Mouse (Mus musculus) small intestine, adult 2 months (tissue): ENCODE measurements around the gene Gorasp1. TPM values are rescaled to one million over a fixed set of nuclear protein-coding genes. Genes with fewer than 3 reads are reported as not detected.

Experiments
- H3K27ac ChIP-seq: fragments of 200-500 bp; 2 replicates; pipeline ENCODE4 v1.5.1; 2012; ENCODE audit warnings: low read depth, low read length, control low read depth, inconsistent platforms; ENCODE audit not compliant: insufficient read depth
- H3K27me3 ChIP-seq: fragments of 200-500 bp; 2 replicates; pipeline ENCODE4 v1.6.1; 2012; ENCODE audit warnings: mild to moderate bottlenecking, moderate library complexity, low read length, inconsistent platforms; ENCODE audit not compliant: control insufficient read depth, insufficient read depth
- H3K36me3 ChIP-seq: fragments of 200-500 bp; 2 replicates; pipeline ENCODE4 v1.6.1; 2012; ENCODE audit warnings: mild to moderate bottlenecking, low read length, control low read depth, inconsistent platforms; ENCODE audit not compliant: control insufficient read depth, insufficient read depth
- H3K4me1 ChIP-seq: fragments of 200-500 bp; 2 replicates; pipeline ENCODE4 v1.6.1; 2012; ENCODE audit warnings: low read length, inconsistent platforms, mixed read lengths; ENCODE audit not compliant: control insufficient read depth, insufficient read depth, insufficient read length
- H3K4me3 ChIP-seq: fragments of 200-500 bp; 2 replicates; pipeline ENCODE4 v1.5.1; 2012; ENCODE audit warnings: low read depth, mild to moderate bottlenecking, control low read depth, inconsistent platforms, low read length, moderate library complexity
- CTCF ChIP-seq: fragments of 200-500 bp; IDR thresholded peaks from 2 replicates; pipeline ENCODE4 v1.5.1; 2012; ENCODE audit warnings: low read depth, mild to moderate bottlenecking, control low read depth, inconsistent platforms, low read length, moderate library complexity, mixed read lengths; ENCODE audit not compliant: insufficient replicate concordance, insufficient read length; ENCODE audit errors: extremely low read depth
- POLR2A ChIP-seq: fragments of 200-500 bp; IDR thresholded peaks from 2 replicates; pipeline ENCODE4 v1.6.1; 2012; ENCODE audit warnings: low read depth, mild to moderate bottlenecking, control low read depth, inconsistent platforms, low read length, moderate library complexity
- WGBS: fragments of 180-500 bp; shearing (Covaris S2); methylation state at CpG from one replicate; pipeline ENCODE4 v1.1.7; 2018; 5-methylcytosine and 5-hydroxymethylcytosine counted together
- polyA plus RNA-seq: library from polyadenylated mRNA; depleted of rRNA; stranded (reverse); fragments of >200 nt; gene quantifications from 2 replicates; pipeline ENCODE4 v1.2.3, GENCODE M21; 2012

Gorasp1 gene
- polyA plus RNA-seq, 1 experiment, result 11.7 TPM

DNA sequence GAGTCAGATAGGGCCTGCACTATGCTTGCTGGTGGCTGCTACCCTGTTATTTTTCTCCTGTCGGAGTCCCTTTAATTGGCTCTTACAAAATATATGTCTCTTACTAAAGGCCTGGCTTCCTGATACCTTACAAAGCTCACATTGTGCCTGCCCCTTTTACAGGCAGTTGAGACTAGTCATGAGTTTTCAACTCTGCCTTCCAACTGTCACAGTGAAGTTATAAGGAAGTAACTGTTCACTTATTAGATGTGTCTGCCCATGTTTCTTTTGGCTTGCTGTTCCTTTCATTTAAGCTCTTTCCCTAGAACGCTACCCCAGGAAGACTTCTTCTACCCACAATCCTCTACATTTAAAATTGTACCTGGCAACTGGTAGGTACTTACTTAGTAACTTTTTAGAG is 37.9 kb downstream of the Gorasp1 start:
- 29% methylated on average over 2 of the region's 2 CpGs for WGBS
- no peaks in the 10 kb centered on the region for H3K27me3 ChIP-seq
- peaks cover 3% of the 10 kb centered on the region; the same call in 1 of the 2 replicates for H3K4me1 ChIP-seq
- H3K4me3 ChIP-seq, result no peak overlapping the region
- H3K36me3 ChIP-seq, result peaks cover 14% of the 10 kb centered on the region
- H3K27ac ChIP-seq, result no peak overlapping the region
- TF ChIP-seq CTCF, result no peak
- TF ChIP-seq POLR2A, result no peak

DNA sequence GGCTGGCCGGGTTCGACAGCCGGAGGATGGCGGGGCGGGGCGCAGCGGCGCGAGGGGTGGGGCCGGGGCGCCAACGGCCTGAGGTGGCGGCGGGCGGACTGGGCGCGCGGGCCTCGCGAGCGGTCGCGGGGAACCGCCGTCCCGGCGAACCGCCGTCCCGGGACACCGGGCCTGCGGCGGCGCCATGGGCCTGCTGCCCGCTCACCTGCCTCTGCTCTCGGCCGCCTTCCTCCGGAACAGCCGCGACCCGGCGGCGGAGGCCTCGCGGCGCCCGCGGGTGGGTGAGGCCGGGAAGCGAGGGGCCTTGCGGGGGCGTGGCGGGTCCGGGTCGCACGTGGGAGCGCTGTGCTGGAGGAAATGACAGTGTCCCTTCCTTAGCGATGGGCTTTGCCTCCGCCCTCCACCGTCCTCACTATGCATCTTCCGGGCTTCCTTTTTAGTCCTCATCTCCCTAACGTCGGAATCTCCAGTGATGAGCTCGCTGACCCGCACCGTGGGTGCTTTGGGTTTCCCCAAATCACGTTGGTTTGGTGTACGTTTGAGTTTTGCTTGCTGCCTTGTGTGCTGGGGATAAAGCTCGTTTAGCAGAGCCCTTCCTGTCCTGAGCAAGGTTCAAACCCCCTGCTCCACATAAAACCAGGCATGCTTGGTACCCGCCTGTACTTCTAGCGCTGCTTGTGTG is 42.2 kb downstream of the Gorasp1 start:
- Histone ChIP-seq H3K4me3 (peak overlapping the region; percentile 93), H3K36me3 (no peaks in the 10 kb centered on the region), H3K27me3 (no peaks in the 10 kb centered on the region), H3K27ac (no peak overlapping the region; the same call in 1 of the 2 replicates), H3K4me1 (peaks cover 3% of the 10 kb centered on the region; the same call in 1 of the 2 replicates)
- TF ChIP-seq CTCF (no peak), POLR2A (no peak)
- 1% methylated on average over 71 of the region's 71 CpGs for WGBS

DNA sequence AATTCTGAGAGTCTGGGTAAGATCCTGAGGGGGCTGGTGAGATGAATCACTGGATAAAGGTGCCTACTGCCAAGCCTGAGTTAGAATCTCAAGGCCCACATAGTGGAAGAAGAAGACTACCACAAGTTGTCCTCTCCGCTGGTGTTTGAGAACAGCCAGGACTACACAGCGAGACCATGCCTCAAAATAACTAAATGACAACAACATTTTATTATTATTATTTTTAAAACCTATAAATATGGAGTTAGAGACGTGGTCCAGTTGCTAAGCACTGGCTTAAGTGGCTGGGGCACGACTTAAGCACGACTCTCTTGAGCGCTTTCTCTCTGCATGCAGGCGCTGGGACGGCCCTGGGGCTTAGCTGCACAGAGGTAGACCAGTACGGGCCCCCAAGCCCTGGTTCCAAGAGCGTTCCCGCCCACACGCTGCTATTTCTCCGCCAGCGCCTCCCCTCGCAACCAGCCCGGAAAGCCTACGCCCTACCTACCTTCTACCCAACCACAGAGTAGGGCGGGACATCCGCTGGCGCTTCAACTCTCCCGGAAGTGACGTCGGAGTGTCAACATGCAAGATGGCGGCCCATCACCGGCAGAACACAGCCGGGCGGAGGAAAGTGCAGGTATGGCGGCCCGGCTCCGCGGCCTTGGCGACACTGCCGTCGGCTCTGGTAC is 42.9 kb downstream of the Gorasp1 start, which contains the start of gene Wdr48:
Gene Wdr48, plus strand, starts transcription at position 540 of the 671 bp plus-strand sequence.
- H3K36me3 ChIP-seq, result no peaks in the 10 kb centered on the region
- 3% methylated on average over 34 of the region's 34 CpGs for whole genome bisulfite sequencing
- H3K4me1 ChIP-seq, result peaks cover 3% of the 10 kb centered on the region; the same call in 1 of the 2 replicates
- H3K27me3 ChIP-seq, result no peaks in the 10 kb centered on the region
- peak within 1 kb of the TSS; percentile 93 for H3K4me3 ChIP-seq
- no peak within 1 kb of the TSS; the same call in 1 of the 2 replicates for H3K27ac ChIP-seq
- TF ChIP-seq CTCF, result no peak
- peak; percentile 77 for TF ChIP-seq POLR2A

DNA sequence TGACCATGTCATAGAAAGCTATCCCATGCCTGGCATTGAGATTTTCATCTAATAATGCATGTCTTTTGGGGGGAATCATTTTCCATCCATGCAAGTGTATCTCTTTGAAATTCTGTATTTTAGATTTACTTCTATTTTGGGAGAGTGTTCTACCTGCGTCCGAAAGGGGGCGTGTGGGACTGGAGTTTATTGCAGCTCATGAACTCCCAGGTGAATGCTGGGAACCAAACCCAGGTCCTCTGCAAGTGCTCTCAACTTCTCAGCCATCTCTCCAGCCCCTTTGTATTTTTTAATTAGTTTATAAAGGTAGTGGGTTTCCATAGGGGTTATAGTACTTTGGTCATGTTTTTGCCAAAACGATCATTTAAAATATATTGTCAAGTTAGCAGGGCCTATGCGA is 43.5 kb downstream of the Gorasp1 start:
- H3K36me3 ChIP-seq, result no peaks in the 10 kb centered on the region
- H3K27me3 ChIP-seq, result no peaks in the 10 kb centered on the region
- H3K27ac ChIP-seq, result no peak overlapping the region
- 90% methylated on average over 5 of the region's 5 CpGs for WGBS
- no peak overlapping the region for H3K4me3 ChIP-seq
- TF ChIP-seq POLR2A, result no peak
- no peak for TF ChIP-seq CTCF
- peaks cover 3% of the 10 kb centered on the region; the same call in 1 of the 2 replicates for H3K4me1 ChIP-seq

DNA sequence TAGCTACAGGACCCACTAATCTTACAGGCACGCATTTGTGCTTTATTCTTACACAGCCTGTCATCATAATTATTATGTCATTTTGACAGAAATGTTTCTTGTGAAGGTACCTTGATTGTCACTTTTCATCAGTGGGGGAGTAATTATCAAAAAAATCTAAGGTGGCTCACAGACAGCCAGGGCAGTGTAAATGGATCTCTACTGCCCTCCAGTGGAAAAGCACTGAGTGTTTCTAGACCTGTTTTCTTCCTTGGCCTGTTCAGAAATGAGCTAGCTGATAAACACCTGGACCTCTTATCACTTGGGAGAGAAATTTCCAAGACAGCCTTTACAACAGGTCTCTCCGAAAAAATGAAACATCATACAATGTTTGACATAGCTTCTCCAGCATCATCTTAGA is 46.7 kb downstream of the Gorasp1 start:
- Histone ChIP-seq H3K27ac (no peak overlapping the region), H3K36me3 (no peaks in the 10 kb centered on the region), H3K4me3 (no peak overlapping the region), H3K4me1 (peaks cover 3% of the 10 kb centered on the region; the same call in 1 of the 2 replicates), H3K27me3 (no peaks in the 10 kb centered on the region)
- 45% methylated on average over 2 of the region's 2 CpGs for WGBS
- TF ChIP-seq POLR2A (no peak), CTCF (no peak)

DNA sequence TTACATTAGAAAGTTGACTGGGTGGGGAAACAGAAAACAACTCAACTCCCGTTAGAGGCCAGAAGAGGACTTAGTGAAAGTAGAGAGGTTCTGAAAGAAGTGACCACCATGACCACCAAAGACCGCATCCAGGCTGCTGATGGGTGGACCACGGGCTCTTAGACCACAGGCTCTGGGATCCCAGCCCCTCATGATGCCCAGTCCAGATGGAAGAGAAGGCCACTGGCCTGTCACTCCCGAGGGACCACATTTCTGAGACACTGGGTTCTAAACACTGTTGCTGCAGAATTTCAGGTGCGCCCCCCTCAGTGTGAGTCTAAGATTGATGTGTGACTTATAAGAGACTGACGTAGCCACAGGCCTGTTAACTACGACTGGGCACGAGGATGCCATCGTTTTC is 47.9 kb downstream of the Gorasp1 start:
- no peak overlapping the region for H3K27ac ChIP-seq
- no peaks in the 10 kb centered on the region for H3K4me1 ChIP-seq
- no peak for TF ChIP-seq POLR2A
- no peak for TF ChIP-seq CTCF
- H3K27me3 ChIP-seq, result no peaks in the 10 kb centered on the region
- WGBS, result 88% methylated on average over 9 of the region's 9 CpGs
- no peak overlapping the region for H3K4me3 ChIP-seq
- no peaks in the 10 kb centered on the region for H3K36me3 ChIP-seq

DNA sequence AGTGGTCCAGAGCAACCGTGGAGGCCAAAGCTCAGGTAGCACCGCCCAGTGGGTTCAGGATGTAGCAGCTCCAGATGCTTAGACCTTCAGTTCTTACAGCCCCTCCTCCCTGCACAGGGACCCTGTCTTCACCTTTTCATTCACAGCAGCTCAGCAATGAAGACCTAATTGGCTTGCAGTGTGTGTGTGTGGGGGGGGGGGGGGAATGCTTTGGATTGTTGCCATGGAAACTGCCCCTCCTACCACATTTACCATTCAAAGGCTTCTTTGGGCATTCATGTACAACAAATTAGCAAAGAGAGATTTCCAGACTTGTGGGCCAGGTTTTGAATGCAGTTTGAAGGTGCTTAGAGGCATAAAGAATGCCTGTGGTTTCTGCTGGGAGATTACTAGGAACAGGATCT is 48.5 kb downstream of the Gorasp1 start:
- Histone ChIP-seq H3K4me3 (no peak overlapping the region), H3K36me3 (no peaks in the 10 kb centered on the region), H3K27ac (no peak overlapping the region), H3K27me3 (no peaks in the 10 kb centered on the region), H3K4me1 (no peaks in the 10 kb centered on the region)
- TF ChIP-seq CTCF (no peak), POLR2A (no peak)
- 58% methylated on average over 2 of the region's 2 CpGs for WGBS
